Mouse (Mus musculus): Measurements from ENCODE around the gene Fkrp.

Gene Fkrp

DNA sequence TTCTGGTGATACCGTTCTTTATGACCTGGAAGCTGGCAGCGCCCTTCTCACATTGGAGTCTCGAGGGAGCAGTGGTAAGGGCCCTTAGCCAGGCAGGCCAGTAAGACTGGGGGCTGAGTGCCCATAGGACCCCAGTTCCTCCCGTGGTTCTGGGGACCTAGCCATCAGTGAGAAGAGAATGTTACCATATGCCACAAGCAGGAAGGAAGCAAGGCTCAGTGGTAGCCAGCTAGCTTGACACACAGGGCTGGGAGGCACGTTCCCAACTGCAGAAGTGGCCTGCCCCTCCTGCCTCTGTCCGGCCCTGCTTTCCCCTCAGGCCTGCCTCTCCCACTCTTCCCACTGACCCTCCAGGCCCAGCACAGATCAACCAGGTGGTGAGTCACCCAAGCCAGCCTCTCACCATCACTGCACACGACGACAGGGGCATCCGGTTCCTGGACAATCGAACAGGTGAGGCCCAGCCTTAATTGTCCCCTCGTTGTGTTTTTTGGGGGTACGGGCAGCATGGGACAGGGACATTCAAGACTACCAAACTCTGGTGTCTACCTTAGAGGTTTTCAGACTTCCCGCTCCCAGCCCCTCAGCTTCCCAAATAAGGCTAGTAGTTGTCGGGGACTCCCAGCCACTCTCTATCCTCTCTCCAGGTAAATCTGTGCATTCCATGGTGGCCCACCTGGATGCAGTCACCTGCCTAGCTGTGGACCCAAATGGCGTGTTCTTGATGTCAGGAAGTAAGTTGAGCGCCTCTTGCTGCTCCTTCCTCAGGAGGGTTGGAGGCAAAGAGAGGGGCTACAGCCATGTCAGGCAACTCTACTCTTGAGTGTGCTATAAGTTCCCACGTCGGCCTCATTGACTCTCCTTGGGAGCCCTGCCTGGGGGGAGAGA, 21.6 kb upstream of the Fkrp start:
- DNase-seq (ENCODE audit: low spot score in 2 of 2) = no peak

DNA sequence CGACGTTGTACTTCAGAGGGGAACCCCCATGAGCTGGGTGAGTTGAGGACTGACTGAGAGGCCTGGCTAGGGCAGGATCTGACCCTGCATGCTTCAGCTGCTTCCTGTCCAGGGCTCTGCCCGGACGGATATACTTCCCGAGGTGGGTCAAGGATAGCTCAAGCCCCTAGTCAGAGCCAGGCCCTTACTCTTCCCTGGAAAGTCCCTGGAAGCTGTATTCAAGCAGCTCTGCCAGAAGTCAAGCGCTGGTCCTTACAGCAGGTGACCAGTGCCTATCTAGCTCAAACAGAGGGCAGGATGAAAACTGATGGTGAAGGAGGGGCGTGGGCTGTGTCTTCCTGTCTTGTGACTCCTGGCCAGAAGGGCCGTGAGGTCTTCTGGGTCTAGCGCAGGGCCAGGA, 13.9 kb upstream of the Fkrp start:
- no peak for DNase-seq (ENCODE audit: low spot score in 2 of 2)

DNA sequence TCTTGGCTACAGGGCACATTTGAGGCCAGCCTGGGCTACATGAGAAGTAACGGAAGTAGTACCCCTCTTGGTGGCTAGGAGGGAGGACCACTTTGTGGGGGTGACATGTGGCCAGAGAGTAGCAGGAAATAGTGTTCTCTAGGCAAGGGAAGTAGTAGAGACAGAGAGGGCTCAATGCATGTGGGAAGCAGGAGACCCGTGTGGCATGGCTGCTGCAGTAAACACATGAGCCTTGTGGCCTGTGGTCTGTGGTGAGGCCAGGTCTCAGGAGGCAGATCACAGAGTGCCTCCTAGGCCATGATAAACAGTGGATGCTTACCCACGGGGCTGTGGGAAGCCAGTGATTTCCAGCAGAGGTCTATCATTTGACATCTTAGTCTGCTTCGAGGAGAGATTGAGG, 10.7 kb upstream of the Fkrp start:
- DNase-seq (ENCODE audit: low spot score in 2 of 2) = no peak

DNA sequence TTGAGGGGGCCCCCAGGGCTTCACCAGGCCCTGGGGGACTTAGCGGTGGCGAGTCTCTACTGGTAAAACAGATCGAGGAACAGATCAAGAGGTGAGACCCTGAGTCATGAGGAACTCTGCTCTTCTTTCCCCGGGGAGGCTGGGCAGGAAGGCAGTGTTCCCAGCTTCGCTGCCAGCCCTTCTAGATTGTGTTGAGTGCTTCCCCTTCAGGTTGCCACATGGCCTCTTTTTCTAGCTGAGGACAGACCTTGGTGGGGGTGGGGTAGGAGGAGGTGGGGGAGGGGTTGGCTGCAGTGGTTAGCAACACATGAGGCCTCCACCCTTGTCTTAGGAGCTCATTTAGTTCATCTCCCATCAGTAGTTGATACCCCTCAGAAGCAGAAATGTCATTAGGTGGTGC, 10.0 kb upstream of the Fkrp start:
- no peak for DNase-seq (ENCODE audit: low spot score in 2 of 2)

DNA sequence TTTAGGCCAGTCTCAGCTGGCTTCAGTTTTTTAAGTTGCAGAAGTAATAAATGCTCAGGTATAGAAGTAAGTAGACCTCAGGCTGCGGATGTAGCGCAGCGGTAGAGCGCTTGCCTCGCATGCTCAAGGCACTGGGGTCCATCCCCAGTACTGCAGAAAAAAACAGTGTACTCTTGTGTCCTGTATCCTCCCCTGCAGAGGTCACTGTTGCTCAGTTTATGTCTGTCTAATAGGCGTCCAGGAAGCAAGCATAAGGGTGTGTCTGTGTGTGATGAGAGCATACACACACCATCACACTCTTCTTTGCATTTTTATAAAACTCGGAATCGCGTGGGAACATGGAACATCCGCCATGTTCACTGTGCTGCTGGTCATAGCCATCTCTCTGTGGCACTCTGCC, 9.3 kb upstream of the Fkrp start:
- DNase-seq (ENCODE audit: low spot score in 2 of 2) = no peak

DNA sequence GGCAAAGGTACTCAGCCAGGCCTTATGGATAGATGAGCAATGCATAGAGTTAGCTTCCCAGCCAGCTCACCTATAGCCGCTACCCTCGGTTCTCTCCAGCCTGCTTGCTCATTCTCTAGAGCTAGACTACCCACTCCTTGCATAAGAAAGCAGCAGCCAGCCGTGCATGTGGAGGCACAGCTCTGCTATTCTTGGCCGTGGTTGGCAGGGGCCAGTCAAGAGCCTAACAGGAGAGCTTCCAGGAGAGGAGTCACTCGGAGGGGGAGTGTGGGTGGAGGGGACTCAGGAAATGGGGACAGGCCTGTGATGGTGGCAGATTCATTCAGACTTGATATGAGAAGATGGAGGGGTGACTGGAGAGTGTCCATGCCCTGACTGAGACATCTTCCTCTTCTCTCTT, 7.2 kb upstream of the Fkrp start:
- DNase-seq (ENCODE audit: low spot score in 2 of 2) = no peak

DNA sequence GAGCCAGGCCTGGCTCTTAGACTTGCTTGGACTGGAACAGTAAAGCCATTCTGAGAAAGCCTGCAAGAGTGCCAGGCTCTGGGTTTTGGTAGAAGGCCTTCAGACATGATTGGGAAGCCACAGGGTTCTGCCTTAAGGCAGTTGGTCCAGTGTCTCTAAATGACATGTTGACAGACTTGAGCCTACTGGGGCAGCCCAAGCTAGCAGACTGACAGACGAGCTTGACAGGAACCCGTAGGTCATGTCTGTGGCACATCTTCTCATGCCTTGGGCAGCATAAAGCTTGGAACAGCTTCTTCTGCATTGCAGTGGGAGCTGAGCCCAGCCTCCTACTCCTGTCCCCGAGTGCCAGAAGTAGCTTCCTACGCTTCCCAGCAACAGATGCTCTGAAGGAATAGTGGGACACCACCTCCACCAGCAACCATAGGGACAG, 5.2 kb upstream of the Fkrp start:
- no peak for DNase-seq (ENCODE audit: low spot score in 2 of 2)

DNA sequence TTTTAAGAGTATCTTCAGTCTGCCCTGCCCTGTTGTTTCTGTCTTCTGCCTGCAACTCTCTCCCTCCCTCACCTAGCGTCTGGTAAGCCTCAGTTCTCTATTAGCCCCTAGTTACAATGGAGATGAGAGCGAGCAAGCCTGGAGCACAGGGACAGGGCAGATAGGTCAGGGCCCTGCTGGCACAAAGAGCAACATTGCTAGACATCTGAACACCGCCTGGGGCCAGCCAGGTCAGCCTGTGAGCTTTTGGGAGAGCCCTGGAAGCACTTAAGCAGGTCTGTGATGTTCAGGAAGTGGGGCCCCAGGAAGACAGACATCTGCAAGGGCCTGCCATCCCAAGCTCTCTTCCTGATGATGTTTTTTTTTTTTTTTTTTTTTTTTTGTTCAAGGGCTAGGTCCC, 4.6 kb upstream of the Fkrp start:
- DNase-seq (ENCODE audit: low spot score in 2 of 2) = no peak

DNA sequence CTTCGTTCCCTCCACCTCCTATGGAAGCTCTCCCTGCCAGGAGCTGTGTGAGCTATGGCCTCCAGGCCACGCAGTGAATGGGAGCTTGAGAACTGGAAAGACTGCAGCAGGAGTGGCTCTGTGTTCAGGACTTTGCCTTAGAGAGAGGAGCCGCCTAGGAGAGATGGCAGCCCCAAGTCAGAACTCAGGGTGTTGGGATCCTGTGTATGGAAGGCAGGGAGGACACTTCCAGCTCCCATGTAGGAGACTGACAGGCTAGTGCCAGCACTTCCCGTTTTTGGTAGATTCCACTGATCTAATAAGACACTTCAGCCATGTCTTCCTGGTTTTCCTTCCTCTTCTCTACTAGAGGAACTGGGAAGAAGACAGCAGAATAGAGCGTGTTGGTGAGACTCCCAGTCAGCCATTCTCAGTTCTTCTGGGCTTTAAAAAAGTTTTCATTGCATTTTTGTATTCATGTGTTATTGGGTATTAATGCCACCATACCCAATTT, 3.8 kb upstream of the Fkrp start:
- no peak for DNase-seq (ENCODE audit: low spot score in 2 of 2)

DNA sequence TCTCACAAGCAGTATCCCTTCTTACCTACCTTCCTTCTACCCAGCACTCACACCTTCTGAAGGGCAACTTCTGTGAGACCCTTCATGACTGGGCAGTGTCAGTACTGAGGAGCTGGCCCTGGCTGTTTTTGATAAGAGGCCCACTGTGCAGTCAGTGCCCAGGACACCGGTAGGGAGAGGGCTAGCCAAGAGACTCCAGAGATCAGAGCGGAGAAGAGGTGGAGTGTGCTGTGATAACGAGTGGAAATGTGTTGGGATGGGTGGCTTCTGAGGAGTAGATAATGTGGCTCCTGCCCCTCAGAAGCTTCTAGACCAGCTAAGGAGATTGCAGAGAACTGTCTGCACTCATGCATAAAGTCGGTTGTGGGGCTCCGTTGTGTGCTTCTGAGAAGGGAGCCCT, 3.3 kb upstream of the Fkrp start:
- DNase-seq (ENCODE audit: low spot score in 2 of 2) = no peak

DNA sequence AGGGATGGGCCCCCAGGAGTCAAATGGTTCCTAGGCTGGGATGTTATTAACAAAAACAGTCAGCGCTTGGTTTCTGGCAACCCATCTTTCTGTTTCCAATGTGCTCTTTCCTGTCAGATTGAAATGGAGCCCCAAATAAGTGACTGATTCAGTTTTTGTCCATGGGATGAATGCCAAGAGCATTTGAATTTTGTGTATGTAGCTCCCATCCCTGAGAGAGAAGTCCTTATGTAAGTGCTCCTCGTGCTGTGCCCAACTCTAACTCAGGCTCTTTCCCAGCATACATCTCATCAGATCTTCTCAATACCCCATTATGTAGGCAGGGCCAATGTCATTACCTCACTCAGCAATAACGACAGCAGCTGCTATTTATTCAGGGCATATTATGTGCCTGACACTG, 1.2 kb upstream of the Fkrp start:
- DNase-seq (ENCODE audit: low spot score in 2 of 2) = no peak

DNA sequence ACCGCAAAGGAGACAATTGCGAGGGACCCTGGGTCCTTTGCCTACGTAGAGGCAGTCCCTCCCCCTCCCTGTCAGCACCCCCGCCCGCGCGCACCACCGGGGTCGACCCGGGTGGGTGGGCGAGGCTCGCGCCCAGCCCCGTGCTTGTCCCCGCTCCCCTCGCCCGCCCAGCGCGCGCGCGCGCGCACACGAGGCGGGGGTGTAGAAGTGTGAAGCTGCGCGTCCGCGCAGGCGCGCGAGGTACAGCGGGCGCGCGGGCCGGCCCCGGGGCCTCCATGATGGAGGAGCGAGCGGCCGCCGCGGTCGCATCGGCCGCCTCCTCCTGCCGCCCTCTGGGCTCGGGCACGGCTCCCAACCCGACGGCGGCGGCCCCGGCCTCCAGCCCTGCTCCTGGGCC, 456 bp downstream of the Fkrp start:
- peak; percentile 43 to 82 for DNase-seq (ENCODE audit: low spot score in 2 of 2)

DNA sequence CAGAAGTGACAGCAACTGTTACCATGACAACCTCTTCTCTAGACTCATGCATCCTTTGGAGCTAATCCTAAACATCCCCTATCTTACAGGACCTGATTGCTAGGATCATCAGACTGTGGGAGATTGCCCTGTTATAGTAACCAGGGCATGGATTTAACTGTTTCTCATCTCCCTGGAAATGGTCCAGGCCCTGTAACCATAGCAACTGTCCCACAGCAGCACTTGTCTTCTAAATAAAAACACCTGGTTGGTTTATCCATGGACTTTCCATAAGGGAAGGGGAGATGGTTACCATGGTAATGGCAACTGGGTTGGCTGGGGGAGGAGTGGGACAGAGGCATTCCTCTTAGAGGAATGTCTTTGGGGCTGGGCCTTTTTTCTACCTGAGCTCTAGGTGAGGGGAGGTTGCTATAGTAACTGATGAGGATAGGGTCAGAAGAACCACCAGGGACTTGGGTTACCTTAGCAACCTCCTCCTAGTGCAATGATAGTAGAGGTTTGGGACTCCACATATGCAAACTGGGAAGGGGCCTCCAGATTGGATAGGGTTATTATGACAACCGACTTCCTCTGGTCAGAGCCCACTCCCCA, 1.1 kb downstream of the Fkrp start, which contains the start of gene Strn4:
Gene Strn4 (plus strand): TSS at position 539 of the 591 bp plus-strand sequence.
- DNase-seq (ENCODE audit: low spot score in 2 of 2) = peak in 1 of 2 experiments; percentile 52

DNA sequence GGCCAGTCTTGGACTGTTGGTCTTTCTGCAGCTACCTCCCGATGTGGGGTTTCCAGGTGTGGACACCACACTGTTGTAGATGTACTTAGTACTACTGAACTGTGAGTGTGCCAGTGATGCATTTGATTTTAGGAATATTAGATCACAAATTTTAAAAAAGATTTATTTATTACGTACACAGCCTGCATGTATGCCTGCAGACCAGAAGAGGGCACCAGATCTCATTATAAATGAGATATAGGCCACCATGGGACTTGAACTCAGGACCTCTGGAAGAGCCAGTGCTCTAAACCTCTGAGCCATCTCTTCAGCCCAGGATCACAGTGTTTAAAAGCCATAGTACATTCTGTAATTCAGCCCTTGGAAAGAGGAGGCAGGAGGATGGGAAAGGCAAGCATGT, 4.0 kb downstream of the Fkrp start:
- DNase-seq (ENCODE audit: low spot score in 2 of 2) = no peak

DNA sequence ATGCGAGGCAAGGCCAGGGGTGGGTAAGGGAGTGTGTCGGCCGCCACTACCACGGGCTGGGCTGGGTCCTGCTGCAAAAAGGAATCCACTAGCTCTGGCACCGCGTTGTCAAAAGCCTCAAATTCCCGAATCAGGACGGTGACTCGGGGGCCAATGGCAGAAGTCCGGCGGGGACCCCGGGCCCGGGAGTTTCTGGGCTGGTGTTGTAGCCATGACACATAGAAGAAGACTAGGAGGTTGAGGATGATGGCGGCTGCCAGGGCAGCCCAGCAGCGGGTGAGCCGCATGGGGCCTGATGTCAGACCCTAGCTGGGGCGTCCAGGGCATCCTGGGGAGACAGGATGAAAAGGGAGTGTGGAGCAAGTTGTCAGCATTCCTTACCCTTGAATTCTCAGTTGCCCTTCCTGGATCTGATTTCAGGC, 4.9 kb downstream of the Fkrp start:
- no peak for DNase-seq (ENCODE audit: low spot score in 2 of 2)

DNA sequence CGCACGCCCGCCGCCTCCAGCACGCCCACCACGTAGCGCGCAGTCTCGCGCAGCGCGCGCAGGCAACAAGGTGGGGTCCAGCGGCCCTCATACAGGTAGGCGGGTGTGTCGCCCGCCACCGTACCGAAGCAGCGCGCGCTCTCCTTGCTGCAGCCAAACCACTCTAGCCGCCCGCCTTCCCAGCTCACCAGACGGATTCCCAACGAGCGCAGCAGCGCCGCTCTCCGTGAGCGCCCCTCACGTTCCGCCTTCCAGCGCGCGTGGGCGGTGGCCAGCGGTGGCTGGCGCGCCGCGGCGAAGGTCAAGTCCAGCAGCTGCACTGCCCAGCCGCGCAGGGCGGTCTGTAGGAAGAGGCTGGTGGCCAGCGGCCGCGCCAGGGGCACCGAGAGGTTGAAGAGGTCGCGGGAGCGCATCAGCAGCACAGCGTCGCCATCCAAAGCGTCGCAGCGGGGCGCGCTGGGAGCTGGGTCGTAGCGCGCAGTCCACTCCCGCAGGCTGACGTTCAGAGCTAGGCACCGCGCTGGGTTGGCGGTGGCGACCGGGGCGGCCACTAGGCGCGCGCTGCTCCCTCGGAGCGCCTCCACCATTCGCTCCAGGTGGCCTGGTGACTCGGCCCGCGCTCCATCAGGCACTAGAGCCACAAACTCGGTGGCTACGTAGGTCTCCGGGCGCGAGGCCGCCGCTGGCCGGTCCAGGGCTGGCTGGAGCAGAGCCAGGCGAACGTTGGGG, 5.4 kb downstream of the Fkrp start:
- DNase-seq (ENCODE audit: low spot score in 2 of 2) = peak; percentile 30 to 42

DNA sequence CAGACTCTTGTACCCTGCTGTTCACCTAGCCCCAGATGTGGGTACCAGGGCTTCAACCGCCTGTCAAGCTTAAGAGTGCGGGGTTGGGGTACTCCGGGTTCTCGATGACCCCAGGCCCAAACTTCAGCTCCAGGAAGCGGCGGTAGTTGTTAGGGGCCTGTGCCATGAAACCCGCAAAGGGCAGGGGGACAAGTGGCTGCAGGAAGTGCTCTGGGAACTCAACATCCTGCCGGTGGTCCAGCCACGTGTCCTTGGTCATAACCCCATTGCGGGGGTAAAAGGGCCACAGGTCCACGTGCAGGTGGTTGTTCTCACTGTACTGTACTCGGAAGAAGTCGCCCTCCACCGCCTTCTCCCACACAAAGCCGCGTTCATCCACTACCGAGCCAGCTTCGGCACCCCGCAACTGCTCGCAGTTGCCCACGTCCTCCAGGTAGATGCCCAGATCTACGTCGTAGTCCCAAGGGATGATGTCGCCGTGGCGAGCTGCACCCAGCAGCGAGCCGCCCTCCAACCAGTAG, 6.1 kb downstream of the Fkrp start:
- DNase-seq (ENCODE audit: low spot score in 2 of 2) = no peak

DNA sequence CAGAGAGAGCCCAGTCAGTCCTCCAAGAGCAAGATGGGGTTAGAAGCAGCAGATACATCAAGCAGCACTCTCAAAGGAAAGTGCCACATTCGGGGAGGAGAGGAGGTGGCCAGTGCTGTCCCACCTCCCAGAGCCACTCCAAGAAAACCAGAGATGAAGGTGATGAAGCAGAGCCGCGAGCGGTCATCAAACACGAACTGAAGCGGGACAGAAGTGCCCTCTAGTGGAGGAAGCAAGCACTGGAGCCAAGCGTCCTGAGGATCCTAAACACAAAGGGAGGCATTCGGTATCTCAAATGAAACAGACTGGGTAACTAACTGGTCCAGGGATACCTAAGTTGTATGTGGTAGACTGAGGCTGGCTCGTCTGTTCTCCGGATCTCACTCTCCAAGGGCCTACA, 6.8 kb downstream of the Fkrp start:
- peak; percentile 49 to 67 for DNase-seq (ENCODE audit: low spot score in 2 of 2)

DNA sequence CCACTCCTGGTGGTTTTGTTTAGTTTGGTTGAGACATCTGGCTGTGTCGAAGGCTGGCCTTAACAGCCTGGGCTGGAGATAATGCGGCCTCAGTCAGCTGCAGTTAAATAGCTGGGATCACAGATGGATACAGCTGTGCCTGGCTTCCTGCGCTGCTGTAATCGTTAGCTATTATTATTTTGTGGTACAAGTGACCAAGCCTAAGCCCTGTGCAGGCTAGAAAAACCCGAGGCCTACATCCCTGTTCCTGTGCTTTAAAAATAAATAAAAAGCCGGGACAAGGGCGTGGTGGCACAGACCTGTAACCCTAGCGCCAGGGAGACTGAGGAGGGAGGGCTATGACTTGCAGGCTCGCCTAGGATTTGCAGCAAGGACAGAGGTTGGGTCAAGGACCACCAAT, 7.9 kb downstream of the Fkrp start:
- DNase-seq (ENCODE audit: low spot score in 2 of 2) = no peak

DNA sequence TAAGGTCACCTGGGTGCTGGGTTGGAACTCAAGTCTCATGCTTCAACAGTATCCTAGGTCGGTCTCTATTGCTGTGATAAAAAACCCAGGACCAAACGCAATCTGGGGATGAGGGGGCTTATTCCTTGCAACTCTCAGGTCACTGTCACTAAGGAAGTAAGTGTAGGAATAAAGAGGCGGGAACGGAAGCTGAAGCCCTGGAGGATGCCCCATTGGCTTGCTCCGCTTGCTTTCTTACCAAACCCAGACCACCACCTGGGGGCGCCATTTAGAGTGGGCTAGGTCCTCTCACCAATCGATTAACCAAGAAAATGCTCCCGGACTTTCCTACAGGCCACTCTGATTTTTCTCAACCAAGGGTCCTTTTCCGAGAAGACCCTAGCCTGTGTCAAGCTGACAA, 8.6 kb downstream of the Fkrp start:
- no peak for DNase-seq (ENCODE audit: low spot score in 2 of 2)

DNA sequence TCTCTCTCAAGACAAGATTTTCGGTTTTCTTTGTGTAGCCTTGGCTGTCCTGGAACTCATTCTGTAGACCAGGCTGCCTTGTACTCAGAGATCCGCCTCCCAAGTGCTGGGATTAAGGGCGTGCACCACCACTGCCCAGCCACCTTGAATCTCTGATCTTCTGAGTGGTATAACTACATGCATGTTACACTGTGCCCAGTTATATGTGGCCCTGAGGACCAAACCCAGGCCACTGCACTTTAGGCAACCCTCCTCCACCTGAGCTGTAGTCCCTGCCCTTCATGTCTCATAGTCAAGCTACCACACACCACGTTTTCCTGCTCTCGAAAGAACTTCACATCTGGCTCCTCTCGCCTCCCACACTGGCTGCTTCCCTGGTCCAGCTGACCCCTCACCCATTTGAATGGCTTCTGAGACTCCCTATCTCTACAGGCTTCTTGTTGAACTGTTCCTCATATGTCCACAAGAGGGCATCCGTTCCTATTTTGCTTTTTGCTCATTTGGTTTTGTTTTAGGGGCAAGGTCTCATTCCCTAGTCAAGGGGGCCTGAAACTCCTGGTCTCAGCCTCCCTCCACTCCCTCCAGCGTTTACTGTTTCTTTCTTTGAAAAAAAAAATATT, 12.0 kb downstream of the Fkrp start:
- no peak for DNase-seq (ENCODE audit: low spot score in 2 of 2)

DNA sequence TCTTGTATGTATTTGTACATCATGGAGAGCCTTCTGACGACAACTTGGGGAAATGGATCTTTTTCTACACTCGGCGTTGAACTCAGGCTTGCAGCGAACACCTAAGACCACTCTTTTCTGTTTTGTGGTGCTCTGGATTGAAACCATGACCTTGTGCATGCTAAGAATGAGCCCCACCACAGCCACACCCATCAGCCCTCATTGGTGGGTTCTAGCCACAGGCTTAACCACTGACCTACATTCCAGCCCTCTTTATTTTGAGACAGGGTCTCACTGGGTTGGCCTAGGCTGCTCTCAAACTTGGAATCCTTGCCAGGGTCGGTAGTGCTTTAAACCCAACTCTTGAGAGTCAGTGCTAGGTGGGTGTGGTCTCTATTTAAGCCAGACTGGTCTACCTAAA, 21.6 kb downstream of the Fkrp start:
- DNase-seq (ENCODE audit: low spot score in 2 of 2) = no peak
